Mouse (Mus musculus) left cerebral cortex, postnatal 36 days (tissue): ENCODE measurements around the gene Gm21953. TPM values are rescaled to one million over a fixed set of nuclear protein-coding genes. Genes with fewer than 3 reads are reported as not detected.
"Not testable (repeated sequence)": the region's sequence is repeated elsewhere in the genome, so short reads cannot be mapped to it uniquely, and the experiment has no call there.

Source experiments
- DNase-seq, 2 experiments: peaks; one replicate each; pipeline ENCODE4 v3.0.0; 2021 to 2022; ENCODE audit warnings: low spot score in 2 of 2, mixed read lengths in 1 of 2
- intact Hi-C: fragments of 180-260 bp; cut with DNase I; formaldehyde crosslinking; loops from one replicate; pipeline ENCODE4 v1.15.1; 2025
- total RNA-seq, 2 experiments: library from RNA; stranded (reverse); gene quantifications; 2 replicates each; pipeline ENCODE4 v1.2.3; 2021

Gm21953 gene
- not detected for total RNA-seq

- intact Hi-C loops, DNase-seq: not testable (repeated sequence)
Measured at GRCm38 (mm10) chr4:42293967-42294366, at the start of gene Gm21953. TSS of gene Gm21953 (plus strand) at chr4:42294267.

DNA sequence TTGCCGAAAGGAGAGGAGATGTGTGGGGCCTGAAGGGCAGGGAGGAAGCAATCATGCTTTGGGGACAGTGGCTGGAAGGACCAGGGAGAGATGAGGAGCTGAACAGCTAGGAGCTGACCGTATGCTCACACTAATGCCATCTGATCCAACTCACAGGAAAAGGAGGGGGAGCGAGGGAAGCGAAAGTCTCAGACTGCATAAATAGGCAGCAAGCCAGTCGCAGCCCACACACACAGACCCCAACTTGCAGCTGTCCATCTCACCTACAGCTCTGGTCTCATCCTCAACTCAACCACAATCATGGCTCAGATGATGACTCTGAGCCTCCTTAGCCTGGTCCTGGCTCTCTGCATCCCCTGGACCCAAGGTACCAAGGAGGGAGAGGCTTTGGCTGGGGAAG is 38.6 kb upstream of the Gm21953 start, which contains the start of gene Ccl21b:
Ccl21b (plus strand) TSS at position 301 of the 400 bp plus-strand sequence.
- intact Hi-C loops: not testable (repeated sequence)

GRCm38 (mm10) chr4:42318034-42318433 is 24.0 kb downstream of the Gm21953 start, which contains the start of gene Fam205a3:
TSS of gene Fam205a3 (plus strand) at chr4:42318334.
- DNase-seq, intact Hi-C loops: not testable (repeated sequence)

More for the DNA sequence above, 38.6 kb upstream of the Gm21953 start, which contains the start of gene Ccl21b:
- not testable (repeated sequence) for DNase-seq

Other genes with a start within 250 kb of the Gm21953 start
- gene Gm3893, start 203.1 kb upstream of the Gm21953 start, total RNA-seq: not detected
- 10 to 100 TPM; 28.7 to 36.9 TPM for gene Gm13304, start 179.4 kb upstream of the Gm21953 start, total RNA-seq
- gene Gm13306, start 140.8 kb upstream of the Gm21953 start, total RNA-seq: 10 to 100 TPM; 33.6 to 54.7 TPM
- gene Gm13305, start 125.7 kb upstream of the Gm21953 start, total RNA-seq: 1 to 10 TPM; 1.0 to 1.1 TPM
- 10 to 100 TPM in 1 of 2 experiments, 1 to 10 TPM in 1; 8.4 to 13.1 TPM for gene Gm10600, start 53.6 kb upstream of the Gm21953 start, total RNA-seq
- not detected for gene Ccl21b, start 38.5 kb upstream of the Gm21953 start, total RNA-seq
- gene Fam205a3, start 24.1 kb downstream of the Gm21953 start, total RNA-seq: under 1 TPM in 1 of 2 experiments, not detected in 1; 0.66 TPM
- not detected for gene Gm21586, start 145.1 kb downstream of the Gm21953 start, total RNA-seq
- 1 to 10 TPM; 6.9 to 7.7 TPM for gene Gm2163, start 172.5 kb downstream of the Gm21953 start, total RNA-seq
- under 1 TPM in 1 of 2 experiments, not detected in 1; 0.66 TPM for gene Fam205a2, start 233.9 kb downstream of the Gm21953 start, total RNA-seq